Mouse (Mus musculus): ENCODE data around the gene Hivep3.

Hivep3 gene

GRCm38 (mm10) chr4:119948922-119949614 is 215.5 kb downstream of the Hivep3 start:
- DNase-seq (ENCODE audit: low spot score in 2 of 2): peak; percentile 58 to 60

GRCm38 (mm10) chr4:119950181-119950580 is 216.6 kb downstream of the Hivep3 start:
- no peak for DNase-seq (ENCODE audit: low spot score in 2 of 2)

- DNase-seq (ENCODE audit: low spot score in 2 of 2): no peak
These were observed 217.5 kb downstream of the Hivep3 start for GRCm38 (mm10) chr4:119951081-119951480.

- no peak for DNase-seq (ENCODE audit: low spot score in 2 of 2)
These were observed 221.4 kb downstream of the Hivep3 start for GRCm38 (mm10) chr4:119955008-119955407.

GRCm38 (mm10) chr4:119957970-119958369 is 224.4 kb downstream of the Hivep3 start:
- DNase-seq (ENCODE audit: low spot score in 2 of 2): no peak

- peak; percentile 90 to 91 for DNase-seq (ENCODE audit: low spot score in 2 of 2)
These were observed 225.7 kb downstream of the Hivep3 start for GRCm38 (mm10) chr4:119959293-119959692.

GRCm38 (mm10) chr4:119959873-119960272 is 226.3 kb downstream of the Hivep3 start:
- DNase-seq (ENCODE audit: low spot score in 2 of 2): no peak

GRCm38 (mm10) chr4:119960523-119960922 is 226.9 kb downstream of the Hivep3 start:
- no peak for DNase-seq (ENCODE audit: low spot score in 2 of 2)

- DNase-seq (ENCODE audit: low spot score in 2 of 2): no peak
These were observed 227.6 kb downstream of the Hivep3 start for GRCm38 (mm10) chr4:119961164-119961563.

- DNase-seq (ENCODE audit: low spot score in 2 of 2): no peak
These were observed 228.5 kb downstream of the Hivep3 start for GRCm38 (mm10) chr4:119962066-119962465.

GRCm38 (mm10) chr4:119966105-119967072 is 232.8 kb downstream of the Hivep3 start:
- no peak for DNase-seq (ENCODE audit: low spot score in 2 of 2)

GRCm38 (mm10) chr4:119967073-119967608 is 233.6 kb downstream of the Hivep3 start:
- no peak for DNase-seq (ENCODE audit: low spot score in 2 of 2)

- DNase-seq (ENCODE audit: low spot score in 2 of 2): no peak
These were observed 234.1 kb downstream of the Hivep3 start for GRCm38 (mm10) chr4:119967636-119968035.

- no peak for DNase-seq (ENCODE audit: low spot score in 2 of 2)
These were observed 234.5 kb downstream of the Hivep3 start for GRCm38 (mm10) chr4:119968071-119968470.

GRCm38 (mm10) chr4:119968887-119969286 is 235.3 kb downstream of the Hivep3 start:
- DNase-seq (ENCODE audit: low spot score in 2 of 2): no peak

- no peak for DNase-seq (ENCODE audit: low spot score in 2 of 2)
These were observed 236.6 kb downstream of the Hivep3 start for GRCm38 (mm10) chr4:119970166-119970565.

GRCm38 (mm10) chr4:119972375-119972774 is 238.8 kb downstream of the Hivep3 start:
- DNase-seq (ENCODE audit: low spot score in 2 of 2): no peak

- no peak for DNase-seq (ENCODE audit: low spot score in 2 of 2)
These were observed 240.4 kb downstream of the Hivep3 start for GRCm38 (mm10) chr4:119973729-119974605.

GRCm38 (mm10) chr4:119975242-119975641 is 241.7 kb downstream of the Hivep3 start:
- DNase-seq (ENCODE audit: low spot score in 2 of 2): no peak

GRCm38 (mm10) chr4:119975822-119976221 is 242.2 kb downstream of the Hivep3 start:
- no peak for DNase-seq (ENCODE audit: low spot score in 2 of 2)

GRCm38 (mm10) chr4:119976428-119977168 is 243.0 kb downstream of the Hivep3 start:
- DNase-seq (ENCODE audit: low spot score in 2 of 2): peak; percentile 55 to 60

Data from spleen, postnatal 36 days (tissue).